Mouse (Mus musculus) frontal cortex, adult (tissue): ENCODE measurements at regions not wholly inside any gene's neighbourhood (a gene's known extent, or its start where the extent isn't known, plus 50 kb on each side); places are given as distances from the start of the nearest gene placed in this dataset.
A peak's percentile ranks its signal among the peaks of the same experiment; 100 is the strongest.

Experiments
- ATAC-seq: cut with Nextera tagmentation; 2 replicates; pipeline ENCODE4 v1.9.2; 2017; ENCODE audit warnings: mild to moderate bottlenecking, moderate library complexity, mixed read lengths; ENCODE audit not compliant: low TSS enrichment

GRCm38 (mm10) chr4:67662122-67662521 lies 834.7 kb downstream of the Tlr4 start:
- peak; percentile 20; the same call in 1 of the 2 replicates for ATAC-seq

- ATAC-seq = no peak
These were observed 846.6 kb downstream of the Tlr4 start for GRCm38 (mm10) chr4:67673961-67674360.

- no peak for ATAC-seq
These were observed 850.2 kb downstream of the Tlr4 start for GRCm38 (mm10) chr4:67677589-67677988.

- ATAC-seq = no peak
These were observed 871.1 kb downstream of the Tlr4 start for GRCm38 (mm10) chr4:67698438-67698837.
